Mouse (Mus musculus) neural tube, embryonic 11.5 days (tissue): ENCODE data around the gene Pakap. TPM values are rescaled to one million over a fixed set of nuclear protein-coding genes. Genes with fewer than 3 reads are reported as not detected.
A peak's percentile ranks its signal among the peaks of the same experiment; 100 is the strongest.
"Not testable (repeated sequence)": the region's sequence is repeated elsewhere in the genome, so short reads cannot be mapped to it uniquely, and the experiment has no call there.

Experiments
- ATAC-seq: fragments of 200-750 bp; cut with Nextera tagmentation; 2 replicates; pipeline ENCODE4 v1.8.0; 2017; ENCODE audit warnings: moderate number of reproducible peaks, mild to moderate bottlenecking, moderate TSS enrichment, moderate library complexity; ENCODE audit not compliant: insufficient read depth, low FRiP score, low TSS enrichment
- DNase-seq: peaks from one replicate; pipeline ENCODE4 v3.0.0-alpha.2; 2015; ENCODE audit warnings: low spot score
- H3K27ac ChIP-seq: fragments of 300-500 bp; sonication (generic); 2 replicates; pipeline ENCODE4 v1.5.1; 2014; ENCODE audit warnings: low read depth, mild to moderate bottlenecking, low read length
- H3K27me3 ChIP-seq: fragments of 300-500 bp; sonication (generic); 2 replicates; pipeline ENCODE4 v1.6.1; 2014; ENCODE audit warnings: mild to moderate bottlenecking, low read length, mixed read lengths; ENCODE audit not compliant: control insufficient read depth, insufficient read depth
- H3K36me3 ChIP-seq: fragments of 300-500 bp; sonication (generic); 2 replicates; pipeline ENCODE4 v1.6.1; 2014; ENCODE audit warnings: mild to moderate bottlenecking, low read length, moderate library complexity, mixed read lengths; ENCODE audit not compliant: control insufficient read depth, insufficient read depth
- H3K4me1 ChIP-seq: fragments of 300-500 bp; sonication (generic); 2 replicates; pipeline ENCODE4 v1.6.1; 2014; ENCODE audit warnings: low read length, mixed read lengths; ENCODE audit not compliant: control insufficient read depth, insufficient read depth
- H3K4me2 ChIP-seq: fragments of 300-500 bp; sonication (generic); 2 replicates; pipeline ENCODE4 v1.6.1; 2014; ENCODE audit warnings: low read depth, mild to moderate bottlenecking, moderate library complexity
- H3K4me3 ChIP-seq: fragments of 300-500 bp; sonication (generic); 2 replicates; pipeline ENCODE4 v1.5.1; 2014; ENCODE audit warnings: low read depth, low read length
- H3K9ac ChIP-seq: fragments of 300-500 bp; sonication (generic); 2 replicates; pipeline ENCODE4 v1.6.1; 2014; ENCODE audit warnings: mild to moderate bottlenecking, low read length
- H3K9me3 ChIP-seq: fragments of 300-500 bp; sonication (generic); 2 replicates; pipeline ENCODE4 v1.6.1; 2016; ENCODE audit warnings: low read length; ENCODE audit not compliant: control insufficient read depth
- WGBS: fragments of 180-500 bp; shearing (Covaris S2); extraction: QIAGEN DNeasy Blood & Tissue Kit; methylation state at CpG from one replicate; pipeline ENCODE4 v1.1.7; 2014; 5-methylcytosine and 5-hydroxymethylcytosine counted together
- polyA plus RNA-seq: library from polyadenylated mRNA; unstranded; fragments of >200 nt; fragmentation: Nextera tagmentation; extraction: Ambion mirVana; gene quantifications from 2 replicates; pipeline ENCODE4 v1.2.1, GENCODE M21; 2014

Gene Pakap
- polyA plus RNA-seq, 1 experiment from 2014 or later: 20.8 TPM

DNA sequence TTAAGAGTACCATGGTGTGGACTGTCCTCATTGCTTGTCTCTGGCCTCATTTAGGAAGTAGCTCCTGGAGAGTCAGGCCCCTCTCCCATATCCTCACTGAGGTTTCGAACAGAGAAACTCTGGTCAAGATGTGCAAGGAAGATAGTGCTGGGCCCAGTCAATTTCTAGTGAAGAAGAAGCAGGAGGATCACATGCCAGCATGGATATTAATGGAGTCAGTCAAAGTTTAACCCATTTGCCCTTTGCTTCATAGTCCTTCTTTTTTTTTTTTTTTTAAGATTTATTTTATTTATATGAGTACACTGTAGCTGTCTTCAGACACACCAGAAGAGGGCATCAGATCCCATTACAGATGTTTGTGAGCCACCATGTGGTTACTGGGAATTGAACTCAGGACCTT, 321.0 kb downstream of the Pakap start:
- H3K9ac ChIP-seq, H3K9me3 ChIP-seq, H3K4me3 ChIP-seq, ATAC-seq, H3K27ac ChIP-seq, H3K4me2 ChIP-seq, DNase-seq, H3K27me3 ChIP-seq, H3K36me3 ChIP-seq, H3K4me1 ChIP-seq: not testable (repeated sequence)
- 100% methylated on average over 1 of the region's 1 CpGs for WGBS

DNA sequence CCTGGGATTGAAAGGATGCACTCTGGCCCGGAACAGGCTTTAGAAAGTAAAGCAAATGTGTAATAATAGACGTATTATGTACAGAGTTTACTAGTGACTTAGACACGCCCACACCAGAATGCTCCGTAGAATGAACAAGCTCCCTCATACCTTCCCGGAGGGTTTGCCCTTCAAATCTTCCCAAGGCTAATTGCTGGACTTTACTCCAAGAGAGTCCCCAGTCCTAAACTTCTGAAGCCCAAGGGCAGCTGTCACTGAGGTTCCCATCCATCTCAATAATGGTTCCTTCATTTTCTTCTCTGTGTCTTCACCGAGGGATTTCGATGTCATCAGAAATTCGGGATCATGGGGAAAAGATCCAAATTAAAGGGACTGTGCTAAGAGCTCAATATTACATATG, 321.8 kb downstream of the Pakap start:
- no peak overlapping the region for H3K9ac ChIP-seq
- WGBS: 88% methylated on average over 8 of the region's 8 CpGs
- ATAC-seq: no peak
- H3K4me3 ChIP-seq: no peak overlapping the region
- H3K36me3 ChIP-seq: no peaks in the 10 kb centered on the region
- no peaks in the 10 kb centered on the region for H3K27me3 ChIP-seq
- no peak for DNase-seq
- H3K4me1 ChIP-seq: 0 out of 2 replicates have a peak, but pooled peaks cover 10% of the 10 kb centered on the region
- H3K9me3 ChIP-seq: no peaks in the 10 kb centered on the region
- H3K27ac ChIP-seq: no peak overlapping the region
- H3K4me2 ChIP-seq: no peak overlapping the region

DNA sequence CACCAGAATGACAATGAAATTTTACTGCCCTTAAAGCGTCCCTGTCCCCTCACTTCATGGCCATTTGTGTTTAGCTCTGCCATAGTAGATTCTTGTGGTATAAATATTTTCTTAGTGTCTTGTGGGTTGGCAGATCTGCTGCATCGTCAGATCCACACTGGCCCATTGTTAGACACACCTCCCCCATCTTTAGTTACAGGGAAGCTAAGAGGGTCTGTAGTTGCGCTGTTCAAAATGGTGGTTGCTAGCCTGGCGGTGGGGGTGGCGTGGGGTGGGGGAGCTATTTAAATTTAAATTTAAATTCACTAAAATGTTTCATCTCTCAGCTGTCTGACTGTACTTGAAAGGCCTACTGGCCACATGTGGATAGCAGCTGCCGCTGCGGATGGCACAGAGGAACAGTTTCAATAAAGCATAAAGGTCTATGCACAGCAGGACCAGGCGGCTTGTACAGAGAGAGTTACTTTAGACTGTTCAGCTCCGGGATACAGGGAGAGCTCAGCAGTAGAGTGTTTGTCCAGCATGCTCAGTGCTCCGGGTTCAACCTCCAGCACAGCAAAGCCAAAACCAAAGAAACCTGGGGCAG, 324.1 kb downstream of the Pakap start:
- no peak overlapping the region for H3K9ac ChIP-seq
- DNase-seq (peak; percentile 59), ATAC-seq (peak; percentile 63)
- H3K4me2 ChIP-seq: no peak overlapping the region
- no peak overlapping the region for H3K4me3 ChIP-seq
- H3K36me3 ChIP-seq: no peaks in the 10 kb centered on the region
- H3K27ac ChIP-seq: no peak overlapping the region
- no peaks in the 10 kb centered on the region for H3K9me3 ChIP-seq
- H3K4me1 ChIP-seq: 0 out of 2 replicates have a peak, but pooled peaks cover 10% of the 10 kb centered on the region
- no peaks in the 10 kb centered on the region for H3K27me3 ChIP-seq
- WGBS: 52% methylated on average over 10 of the region's 10 CpGs

DNA sequence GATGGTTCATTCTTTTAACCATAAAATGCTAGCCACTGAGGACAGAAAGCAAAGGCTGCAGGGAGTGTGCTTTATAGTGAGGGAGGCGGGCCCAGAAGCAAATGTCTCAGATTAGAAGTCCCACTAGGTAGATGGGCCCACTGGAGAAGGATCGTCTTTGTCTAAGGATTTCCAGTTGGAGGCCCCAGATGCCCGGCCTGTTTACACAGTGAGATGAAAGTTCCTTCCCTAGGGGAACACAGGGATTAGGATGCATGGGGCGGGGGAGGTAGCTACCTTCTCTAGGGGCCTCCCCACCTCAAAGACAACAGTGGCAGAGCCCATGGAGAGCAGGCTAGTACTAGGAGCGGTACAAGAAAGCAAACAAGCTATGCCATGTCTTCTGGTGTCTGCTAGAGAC, 327.2 kb downstream of the Pakap start:
- Histone ChIP-seq H3K9me3 (no peaks in the 10 kb centered on the region), H3K27ac (no peak overlapping the region), H3K4me1 (0 out of 2 replicates have a peak, but pooled peaks cover 10% of the 10 kb centered on the region), H3K36me3 (no peaks in the 10 kb centered on the region), H3K27me3 (no peaks in the 10 kb centered on the region), H3K9ac (no peak overlapping the region), H3K4me2 (no peak overlapping the region), H3K4me3 (no peak overlapping the region)
- 44% methylated on average over 5 of the region's 5 CpGs for WGBS
- no peak for ATAC-seq
- peak; percentile 9 for DNase-seq

DNA sequence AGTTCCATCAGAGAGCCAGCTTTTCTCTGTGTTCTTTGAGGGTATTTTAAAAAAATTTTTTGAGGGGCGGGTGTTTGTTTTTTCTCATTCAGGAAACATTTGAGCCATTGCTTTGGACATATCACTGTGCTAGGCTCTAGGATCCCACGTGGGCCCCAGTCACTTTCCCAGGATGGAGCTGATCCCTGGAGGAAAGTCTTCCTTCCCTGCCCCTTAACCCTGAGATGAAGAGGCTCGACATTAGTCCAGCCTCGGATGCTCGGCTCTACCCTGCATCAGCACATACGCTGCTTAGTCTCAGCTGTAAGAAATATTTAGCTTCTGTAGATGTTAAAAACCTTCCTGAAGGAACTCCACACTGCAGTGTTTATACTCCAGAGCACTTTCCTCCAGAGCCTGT, 327.9 kb downstream of the Pakap start:
- Histone ChIP-seq H3K4me2 (no peak overlapping the region), H3K9me3 (no peaks in the 10 kb centered on the region), H3K27ac (no peak overlapping the region), H3K36me3 (no peaks in the 10 kb centered on the region), H3K4me1 (0 out of 2 replicates have a peak, but pooled peaks cover 10% of the 10 kb centered on the region), H3K9ac (no peak overlapping the region), H3K27me3 (no peaks in the 10 kb centered on the region), H3K4me3 (no peak overlapping the region)
- 74% methylated on average over 6 of the region's 6 CpGs for WGBS
- DNase-seq (peak; percentile 6), ATAC-seq (no peak)

DNA sequence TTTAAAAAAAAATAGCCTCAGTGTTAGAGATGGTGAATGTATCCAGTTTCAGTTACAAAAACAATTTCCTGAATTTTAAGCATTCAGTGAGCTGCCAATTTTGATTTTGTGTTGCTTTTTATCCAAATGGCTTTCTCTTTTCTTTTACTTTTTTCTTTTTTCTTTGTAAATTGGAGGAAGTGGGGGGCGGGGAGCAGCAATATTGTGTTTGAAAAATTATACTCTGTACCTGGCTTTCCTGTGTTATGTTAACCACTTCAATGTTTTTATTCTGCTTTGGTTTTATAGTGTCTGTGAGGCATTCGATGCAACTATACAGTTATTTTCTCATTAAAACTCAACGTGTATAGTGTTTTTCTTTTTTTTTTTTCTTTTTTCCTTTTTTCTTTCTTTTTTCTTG, 328.7 kb downstream of the Pakap start:
- H3K4me2 ChIP-seq: no peak overlapping the region
- DNase-seq (no peak), ATAC-seq (no peak)
- no peak overlapping the region for H3K27ac ChIP-seq
- no peaks in the 10 kb centered on the region for H3K27me3 ChIP-seq
- WGBS: 93% methylated on average over 3 of the region's 3 CpGs
- H3K4me3 ChIP-seq: no peak overlapping the region
- no peak overlapping the region for H3K9ac ChIP-seq
- H3K36me3 ChIP-seq: no peaks in the 10 kb centered on the region
- H3K4me1 ChIP-seq: 0 out of 2 replicates have a peak, but pooled peaks cover 6% of the 10 kb centered on the region
- no peaks in the 10 kb centered on the region for H3K9me3 ChIP-seq

DNA sequence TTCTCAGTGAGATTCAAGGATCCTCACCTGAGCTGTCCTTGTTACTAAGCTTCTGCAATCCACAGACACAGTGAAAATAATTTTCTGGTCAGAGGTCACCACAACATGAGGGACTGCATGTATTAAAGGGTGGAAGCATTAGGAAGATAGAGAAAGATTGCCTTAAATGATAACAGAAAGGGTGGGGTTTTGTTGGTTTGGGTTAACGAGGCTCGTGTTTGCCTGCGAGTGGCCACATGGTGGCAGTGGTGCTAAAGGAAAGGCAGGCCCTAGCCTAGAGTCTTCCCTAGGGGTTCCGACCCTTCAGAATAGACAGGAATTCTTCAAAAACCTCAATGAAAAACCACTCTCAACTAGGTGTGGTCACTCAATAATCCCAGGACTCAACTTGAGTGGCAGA, 333.2 kb downstream of the Pakap start:
- peak; percentile 55 for DNase-seq
- 15% methylated on average over 4 of the region's 4 CpGs for WGBS
- no peak for ATAC-seq
- H3K9ac ChIP-seq: no peak overlapping the region
- no peaks in the 10 kb centered on the region for H3K4me1 ChIP-seq
- H3K4me2 ChIP-seq: no peak overlapping the region
- no peaks in the 10 kb centered on the region for H3K36me3 ChIP-seq
- no peak overlapping the region for H3K4me3 ChIP-seq
- H3K27ac ChIP-seq: no peak overlapping the region
- H3K27me3 ChIP-seq: no peaks in the 10 kb centered on the region
- H3K9me3 ChIP-seq: no peaks in the 10 kb centered on the region

DNA sequence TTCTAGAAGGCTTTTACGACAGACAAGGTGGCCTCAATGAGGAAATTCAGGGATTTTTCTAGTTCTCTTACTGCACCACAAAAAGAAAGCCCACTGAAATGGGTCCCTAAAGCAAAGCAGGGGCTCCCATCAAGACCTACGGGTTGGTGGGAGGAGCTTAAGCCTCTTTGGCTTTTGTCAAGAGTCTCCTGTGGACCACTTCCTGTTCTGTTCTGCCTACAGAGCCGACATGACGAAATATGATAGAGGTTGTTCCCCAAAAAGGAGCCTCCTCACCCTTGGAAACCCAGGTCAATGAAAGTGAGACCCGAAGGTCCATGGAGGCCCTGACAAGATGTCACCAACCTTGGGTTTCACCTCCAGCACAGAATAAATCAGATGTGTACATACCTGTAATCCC, 334.6 kb downstream of the Pakap start:
- no peak overlapping the region for H3K9ac ChIP-seq
- H3K36me3 ChIP-seq: no peaks in the 10 kb centered on the region
- H3K4me2 ChIP-seq: no peak overlapping the region
- DNase-seq (no peak), ATAC-seq (no peak)
- no peak overlapping the region for H3K4me3 ChIP-seq
- no peak overlapping the region for H3K27ac ChIP-seq
- 88% methylated on average over 5 of the region's 5 CpGs for WGBS
- H3K27me3 ChIP-seq: no peaks in the 10 kb centered on the region
- H3K9me3 ChIP-seq: no peaks in the 10 kb centered on the region
- H3K4me1 ChIP-seq: no peaks in the 10 kb centered on the region

DNA sequence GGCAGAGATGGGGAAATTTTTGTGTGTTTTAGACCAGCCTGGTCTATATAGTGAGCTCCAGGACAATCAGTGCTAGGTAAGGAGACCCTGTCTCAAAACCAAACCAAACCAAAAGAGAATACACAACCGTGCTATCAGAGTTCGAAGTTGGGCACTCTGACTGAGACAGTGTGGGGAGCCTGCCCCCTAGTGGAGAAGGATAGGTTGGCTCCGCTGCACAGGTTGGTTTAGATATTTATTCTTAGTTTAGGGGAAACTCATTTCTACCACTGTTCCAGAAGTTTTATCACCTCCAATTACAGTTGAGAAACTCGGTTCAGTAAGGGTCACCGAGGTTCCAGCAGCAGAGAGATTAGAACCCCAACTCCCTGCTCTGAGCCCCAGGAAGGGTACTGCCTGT, 336.2 kb downstream of the Pakap start:
- no peaks in the 10 kb centered on the region for H3K36me3 ChIP-seq
- 13% methylated on average over 5 of the region's 5 CpGs for WGBS
- H3K9ac ChIP-seq: no peak overlapping the region
- no peak overlapping the region for H3K4me3 ChIP-seq
- no peak overlapping the region for H3K27ac ChIP-seq
- H3K4me1 ChIP-seq: no peaks in the 10 kb centered on the region
- H3K27me3 ChIP-seq: no peaks in the 10 kb centered on the region
- 0 out of 2 replicates have a peak, but pooled peaks have one; percentile 40 for ATAC-seq
- H3K4me2 ChIP-seq: no peak overlapping the region
- no peaks in the 10 kb centered on the region for H3K9me3 ChIP-seq
- peak; percentile 77 for DNase-seq
